Mouse (Mus musculus) liver, embryonic 14.5 days (tissue): ENCODE measurements around the gene Fam131a. TPM values are rescaled to one million over a fixed set of nuclear protein-coding genes. Genes with fewer than 3 reads are reported as not detected.
"Not testable (repeated sequence)": the region's sequence is repeated elsewhere in the genome, so short reads cannot be mapped to it uniquely, and the experiment has no call there.

Experiments used
- ATAC-seq: fragments of 200-750 bp; cut with Nextera tagmentation; 2 replicates; pipeline ENCODE4 v1.8.0; 2017; ENCODE audit warnings: moderate number of reproducible peaks, mild to moderate bottlenecking, moderate library complexity; ENCODE audit not compliant: insufficient read depth
- DNase-seq, 3 experiments: peaks; one replicate each; pipeline ENCODE4 v3.0.0-alpha.2; 2012 to 2013; ENCODE audit warnings: low read depth in 3 of 3, low spot score in 3 of 3
- H3K27ac ChIP-seq: fragments of 300-500 bp; sonication (generic); 2 replicates; pipeline ENCODE4 v1.5.1; 2014; ENCODE audit warnings: moderate library complexity, mild to moderate bottlenecking, control low read depth, inconsistent platforms
- H3K27me3 ChIP-seq: fragments of 300-500 bp; sonication (generic); 2 replicates; pipeline ENCODE4 v1.6.1; 2014; ENCODE audit warnings: mild to moderate bottlenecking, low read length, moderate library complexity; ENCODE audit not compliant: control insufficient read depth, insufficient read depth
- H3K36me3 ChIP-seq: fragments of 300-500 bp; sonication (generic); replicated peaks from 2 replicates; pipeline ENCODE4 v1.6.1; 2014; ENCODE audit warnings: low read depth; ENCODE audit not compliant: control insufficient read depth, insufficient read depth
- H3K4me1 ChIP-seq, 2 experiments: fragments of 200-500 bp in 1 of 2; fragments of 300-500 bp in 1 of 2; sonication (generic) in 1 of 2; replicated peaks; 2 replicates each; pipeline ENCODE4 v1.6.1; 2012 to 2014; ENCODE audit warnings: antibody characterized with exemption in 1 of 2, inconsistent platforms in 1 of 2, low read length in 1 of 2; ENCODE audit not compliant: control insufficient read depth in 2 of 2, insufficient read depth in 2 of 2
- H3K4me2 ChIP-seq: fragments of 300-500 bp; sonication (generic); 2 replicates; pipeline ENCODE4 v1.6.1; 2014; ENCODE audit warnings: low read depth, mild to moderate bottlenecking, control low read depth, moderate library complexity
- H3K4me3 ChIP-seq, 2 experiments: fragments of 200-500 bp in 1 of 2; fragments of 300-500 bp in 1 of 2; sonication (generic) in 1 of 2; 2 replicates each; pipeline ENCODE4 v1.5.1; 2012 to 2014; ENCODE audit warnings: low read depth in 2 of 2, low read length in 2 of 2, mild to moderate bottlenecking in 2 of 2, control low read depth in 1 of 2, inconsistent platforms in 1 of 2, moderate library complexity in 1 of 2; ENCODE audit not compliant: insufficient read depth in 1 of 2
- H3K9ac ChIP-seq: fragments of 300-500 bp; sonication (generic); replicated peaks from 2 replicates; pipeline ENCODE4 v1.6.1; 2014; ENCODE audit warnings: mild to moderate bottlenecking, control low read depth, moderate library complexity
- H3K9me3 ChIP-seq: fragments of 300-500 bp; sonication (generic); 2 replicates; pipeline ENCODE4 v1.6.1; 2016; ENCODE audit warnings: low read length, mixed read lengths; ENCODE audit not compliant: control insufficient read depth
- CTCF ChIP-seq: IDR thresholded peaks from 2 replicates; pipeline ENCODE4 v1.5.1; 2016; ENCODE audit warnings: antibody characterized with exemption, low read depth, control low read depth
- EP300 ChIP-seq: IDR thresholded peaks from 2 replicates; pipeline ENCODE4 v1.6.1; 2016; ENCODE audit warnings: antibody characterized with exemption, low read depth
- WGBS: fragments of 180-500 bp; shearing (Covaris S2); extraction: QIAGEN DNeasy Blood & Tissue Kit; methylation state at CpG from one replicate; pipeline ENCODE4 v1.1.7; 2014; ENCODE audit not compliant: insufficient replicate concordance; 5-methylcytosine and 5-hydroxymethylcytosine counted together
- polyA plus RNA-seq, 2 experiments: library from polyadenylated mRNA; depleted of rRNA in 1 of 2; stranded (reverse) in 1 of 2; unstranded in 1 of 2; fragments of >200 nt; fragmentation: Nextera tagmentation in 1 of 2; extraction: Ambion mirVana in 1 of 2; gene quantifications; 2 replicates each; pipeline versions ENCODE4 v1.2.1 to v1.2.3; 2012 to 2014

The Fam131a gene
- polyA plus RNA-seq, 2 experiments = 1.3 to 1.4 TPM

- H3K27me3 ChIP-seq = no peaks in the 10 kb centered on the region
- WGBS = 75% methylated on average over 4 of the region's 4 CpGs
- peaks cover 2 to 4% of the 10 kb centered on the region in 2 experiments; a peak in 2 of 4 replicates for H3K4me1 ChIP-seq
- H3K9ac ChIP-seq = no peak overlapping the region
- H3K9me3 ChIP-seq = no peaks in the 10 kb centered on the region
- TF ChIP-seq CTCF (no peak), EP300 (no peak)
- no peak overlapping the region for H3K4me3 ChIP-seq
- ATAC-seq = no peak
- no peak for DNase-seq
- H3K4me2 ChIP-seq = no peak overlapping the region
- no peak overlapping the region for H3K27ac ChIP-seq
- H3K36me3 ChIP-seq = peaks cover 73% of the 10 kb centered on the region
Observed at GRCm38 (mm10) chr16:20657661-20658060, 35.4 kb upstream of the Fam131a start.

- not testable (repeated sequence) for H3K27ac ChIP-seq, H3K36me3 ChIP-seq, DNase-seq, H3K4me2 ChIP-seq, H3K27me3 ChIP-seq, H3K4me3 ChIP-seq, H3K9me3 ChIP-seq, ATAC-seq, H3K9ac ChIP-seq, H3K4me1 ChIP-seq
- WGBS = 75% methylated on average over 4 of the region's 6 CpGs
Observed at GRCm38 (mm10) chr16:20668013-20668412, 25.0 kb upstream of the Fam131a start, which contains the start of gene Eif4g1. Gene Eif4g1 (plus strand): TSS chr16:20668313.

GRCm38 (mm10) chr16:20670291-20670690, 22.8 kb upstream of the Fam131a start:
- Histone ChIP-seq H3K9ac (no peak overlapping the region), H3K4me1 (peaks cover 16 to 17% of the 10 kb centered on the region in 2 experiments), H3K27me3 (no peaks in the 10 kb centered on the region), H3K9me3 (no peaks in the 10 kb centered on the region), H3K4me2 (no peak overlapping the region), H3K4me3 (no peak overlapping the region), H3K27ac (no peak overlapping the region), H3K36me3 (peaks cover 7% of the 10 kb centered on the region)
- no peak for TF ChIP-seq CTCF
- no peak for TF ChIP-seq EP300
- no peak for ATAC-seq
- 87% methylated on average over 3 of the region's 3 CpGs for WGBS
- no peak for DNase-seq

- 17% methylated on average over 6 of the region's 6 CpGs for WGBS
- Histone ChIP-seq H3K4me1 (peaks cover 16 to 21% of the 10 kb centered on the region in 2 experiments), H3K36me3 (peaks cover 23% of the 10 kb centered on the region)
Observed at GRCm38 (mm10) chr16:20671886-20672285, 21.2 kb upstream of the Fam131a start.

GRCm38 (mm10) chr16:20672500-20672902, 20.5 kb upstream of the Fam131a start:
- ATAC-seq (peak; percentile 83), DNase-seq (peak; percentile 81 to 84 (median 82))
- peak overlapping the region; percentile 65 for H3K27ac ChIP-seq
- no peaks in the 10 kb centered on the region for H3K9me3 ChIP-seq
- WGBS = under 1% methylated on average over 33 of the region's 38 CpGs
- H3K27me3 ChIP-seq = no peaks in the 10 kb centered on the region
- peak overlapping the region; percentile 92 for H3K9ac ChIP-seq
- H3K4me3 ChIP-seq = peak overlapping the region; percentile 84 to 86
- TF ChIP-seq CTCF = no peak
- peak overlapping the region; percentile 77 for H3K4me2 ChIP-seq
- H3K4me1 ChIP-seq = peaks cover 16 to 24% of the 10 kb centered on the region in 2 experiments
- peaks cover 29% of the 10 kb centered on the region for H3K36me3 ChIP-seq

More at GRCm38 (mm10) chr16:20671886-20672285, 21.2 kb upstream of the Fam131a start:
- TF ChIP-seq CTCF (no peak), EP300 (no peak)
- ATAC-seq = no peak
- Histone ChIP-seq H3K9me3 (no peaks in the 10 kb centered on the region), H3K27ac (peak overlapping the region; percentile 12), H3K4me2 (peak overlapping the region; percentile 77), H3K4me3 (peak overlapping the region in 1 of 2 experiments; percentile 84; a peak in 2 of 4 replicates), H3K27me3 (no peaks in the 10 kb centered on the region), H3K9ac (peak overlapping the region; percentile 92; the same call in 1 of the 2 replicates)
- no peak for DNase-seq
